Mouse (Mus musculus) megakaryocyte, adult 5-6 weeks (primary cell): ENCODE data around the gene Xirp2. TPM values are rescaled to one million over a fixed set of nuclear protein-coding genes. Genes with fewer than 3 reads are reported as not detected.
"Not testable (repeated sequence)": the region's sequence is repeated elsewhere in the genome, so short reads cannot be mapped to it uniquely, and the experiment has no call there.

Experiments used
- ATAC-seq: 2 replicates; pipeline ENCODE4 v1.8.0; 2016; ENCODE audit warnings: mild to moderate bottlenecking, inconsistent platforms; ENCODE audit not compliant: poor library complexity, severe bottlenecking
- total RNA-seq, 2 experiments: library from RNA; stranded (forward) in 1 of 2; stranded (reverse) in 1 of 2; fragments of 153-499, 151-499 nt in 1 of 2; fragments of 221-1000, 200-1000 nt in 1 of 2; gene quantifications; 2 replicates each; pipeline versions ENCODE4 v1.2.3 to v1.2.4; 2015 to 2017

Xirp2 gene
- total RNA-seq (2015), result not detected in 2 replicates
- total RNA-seq (2017), result not detected in 2 replicates

GRCm38 (mm10) chr2:67445780-67446179 lies at the start of gene Xirp2:
TSS of gene Xirp2 (plus strand) at chr2:67446002.
- no peak for ATAC-seq

- ATAC-seq, result not testable (repeated sequence)
Measured at GRCm38 (mm10) chr2:67413425-67413824, 32.4 kb upstream of the Xirp2 start, which contains the start of gene Gm21830. TSS of gene Gm21830 (plus strand) at chr2:67413725.

GRCm38 (mm10) chr2:67420853-67421252 lies 24.9 kb upstream of the Xirp2 start:
- no peak for ATAC-seq

- no peak for ATAC-seq
Measured at GRCm38 (mm10) chr2:67422799-67423198, 23.0 kb upstream of the Xirp2 start.

- ATAC-seq, result no peak
Measured at GRCm38 (mm10) chr2:67433081-67433480, 12.7 kb upstream of the Xirp2 start, which contains the start of gene Gm26727. TSS of gene Gm26727 (minus strand) at chr2:67433181.

- ATAC-seq, result no peak
Measured at GRCm38 (mm10) chr2:67438309-67438708, 7.5 kb upstream of the Xirp2 start.

GRCm38 (mm10) chr2:67446772-67447171 lies 970 bp downstream of the Xirp2 start:
- ATAC-seq, result no peak

GRCm38 (mm10) chr2:67447206-67447605 lies 1.4 kb downstream of the Xirp2 start:
- ATAC-seq, result no peak

- ATAC-seq, result no peak
Measured at GRCm38 (mm10) chr2:67460857-67461256, 15.1 kb downstream of the Xirp2 start.

GRCm38 (mm10) chr2:67467036-67467435 lies 21.2 kb downstream of the Xirp2 start:
- no peak for ATAC-seq

GRCm38 (mm10) chr2:67470030-67470429 lies 24.2 kb downstream of the Xirp2 start:
- not testable (repeated sequence) for ATAC-seq

GRCm38 (mm10) chr2:67477753-67478152 lies 32.0 kb downstream of the Xirp2 start:
- ATAC-seq, result no peak

- ATAC-seq, result no peak
Measured at GRCm38 (mm10) chr2:67481051-67481450, 35.2 kb downstream of the Xirp2 start.

GRCm38 (mm10) chr2:67486721-67487120 lies 40.9 kb downstream of the Xirp2 start:
- ATAC-seq, result no peak

GRCm38 (mm10) chr2:67487162-67487561 lies 41.4 kb downstream of the Xirp2 start:
- no peak for ATAC-seq

- no peak for ATAC-seq
Measured at GRCm38 (mm10) chr2:67488465-67489127, 42.8 kb downstream of the Xirp2 start.

- no peak for ATAC-seq
Measured at GRCm38 (mm10) chr2:67489128-67489492, 43.3 kb downstream of the Xirp2 start.

- no peak for ATAC-seq
Measured at GRCm38 (mm10) chr2:67505457-67505856, 59.7 kb downstream of the Xirp2 start.

- ATAC-seq, result no peak
Measured at GRCm38 (mm10) chr2:67516405-67516804, 70.6 kb downstream of the Xirp2 start.

GRCm38 (mm10) chr2:67535347-67535746 lies 89.5 kb downstream of the Xirp2 start:
- ATAC-seq, result no peak

- no peak for ATAC-seq
Measured at GRCm38 (mm10) chr2:67539426-67539825, 93.6 kb downstream of the Xirp2 start.

GRCm38 (mm10) chr2:67541957-67542696 lies 96.3 kb downstream of the Xirp2 start:
- ATAC-seq, result no peak
